Mouse (Mus musculus) neural tube, embryonic 13.5 days (tissue): ENCODE results near the gene 6430571L13Rik. TPM values are rescaled to one million over a fixed set of nuclear protein-coding genes. Genes with fewer than 3 reads are reported as not detected.

ENCODE experiments used
- ATAC-seq: fragments of 200-750 bp; cut with Nextera tagmentation; 2 replicates; pipeline ENCODE4 v1.8.0; 2017; ENCODE audit warnings: low read depth, mild to moderate bottlenecking, moderate TSS enrichment, moderate library complexity
- H3K27ac ChIP-seq: fragments of 300-500 bp; sonication (generic); replicated peaks from 2 replicates; pipeline ENCODE4 v1.5.1; 2015; ENCODE audit warnings: moderate library complexity, mild to moderate bottlenecking, inconsistent platforms
- H3K27me3 ChIP-seq: fragments of 300-500 bp; sonication (generic); 2 replicates; pipeline ENCODE4 v1.6.1; 2015; ENCODE audit warnings: mild to moderate bottlenecking, inconsistent platforms
- H3K36me3 ChIP-seq: fragments of 300-500 bp; sonication (generic); 2 replicates; pipeline ENCODE4 v1.6.1; 2015; ENCODE audit warnings: mild to moderate bottlenecking, inconsistent platforms
- H3K4me1 ChIP-seq: fragments of 300-500 bp; sonication (generic); replicated peaks from 2 replicates; pipeline ENCODE4 v1.6.1; 2015; ENCODE audit warnings: inconsistent platforms
- H3K4me2 ChIP-seq: fragments of 300-500 bp; sonication (generic); 2 replicates; pipeline ENCODE4 v1.6.1; 2015; ENCODE audit warnings: inconsistent platforms, mild to moderate bottlenecking, moderate library complexity
- H3K4me3 ChIP-seq: fragments of 300-500 bp; sonication (generic); 2 replicates; pipeline ENCODE4 v1.5.1; 2015; ENCODE audit warnings: mild to moderate bottlenecking, inconsistent platforms
- H3K9ac ChIP-seq: fragments of 300-500 bp; sonication (generic); 2 replicates; pipeline ENCODE4 v1.6.1; 2015; ENCODE audit warnings: moderate library complexity, mild to moderate bottlenecking, inconsistent platforms
- H3K9me3 ChIP-seq: fragments of 300-500 bp; sonication (generic); 2 replicates; pipeline ENCODE4 v1.6.1; 2016; ENCODE audit warnings: inconsistent platforms
- WGBS: fragments of 180-500 bp; shearing (Covaris S2); methylation state at CpG from one replicate; pipeline ENCODE4 v1.1.7; 2015; 5-methylcytosine and 5-hydroxymethylcytosine counted together
- polyA plus RNA-seq: library from polyadenylated mRNA; unstranded; fragments of >200 nt; fragmentation: Nextera tagmentation; extraction: Ambion mirVana; gene quantifications from 2 replicates; pipeline ENCODE4 v1.2.1, GENCODE M21; 2015

6430571L13Rik gene
- polyA plus RNA-seq, 1 experiment from 2014 or later = 6.5 TPM

DNA sequence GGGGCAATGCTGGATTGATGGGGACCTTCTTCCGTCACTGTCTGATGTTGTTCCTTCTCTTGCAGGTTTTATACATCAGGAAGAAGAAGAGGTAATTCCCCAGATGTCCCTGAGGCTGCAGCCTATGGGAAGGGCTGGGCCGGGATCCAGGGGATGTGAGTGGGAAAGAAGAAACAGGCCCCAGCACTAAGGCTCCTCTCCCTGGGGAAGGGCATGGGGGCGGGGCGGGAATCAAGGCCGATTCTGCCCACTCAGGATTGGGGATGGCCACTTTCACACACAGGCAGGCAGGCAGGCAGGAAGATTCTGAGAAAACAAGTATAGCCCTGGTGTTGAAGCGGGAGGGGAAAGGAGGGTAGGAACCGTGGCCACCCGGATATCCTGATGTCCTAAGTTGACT, 5.7 kb downstream of the 6430571L13Rik start:
- ATAC-seq = no peak
- no peak overlapping the region for H3K9ac ChIP-seq

DNA sequence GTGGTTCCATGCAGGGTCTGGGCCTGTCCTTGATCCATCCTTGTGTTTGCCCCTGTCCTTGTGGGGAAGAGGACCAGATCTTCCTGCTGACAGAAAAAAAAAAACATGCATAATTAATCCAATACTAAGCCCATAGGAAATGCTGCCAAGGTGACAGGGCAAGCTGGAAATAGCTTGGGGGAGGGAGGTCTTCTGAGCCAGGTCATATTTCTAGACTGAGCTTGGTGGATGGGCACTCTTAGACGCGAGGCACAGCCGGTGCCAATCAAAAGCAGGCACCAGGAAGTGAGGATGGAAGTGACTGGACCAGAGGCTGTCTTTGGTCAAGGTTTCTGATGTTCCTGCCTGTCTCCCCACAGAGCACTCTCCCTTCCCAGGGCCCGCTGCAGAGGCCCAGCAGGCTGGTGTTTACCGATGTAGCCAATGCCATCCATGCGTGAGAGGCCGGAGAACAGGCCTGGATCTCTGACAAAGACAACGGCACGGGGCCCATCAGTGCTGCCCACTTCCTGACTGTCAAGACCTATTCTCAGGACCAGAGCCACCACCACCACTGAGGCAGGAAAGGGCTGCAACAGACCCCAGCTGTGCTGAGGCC, 7.3 kb downstream of the 6430571L13Rik start:
- Histone ChIP-seq H3K4me3 (no peak overlapping the region), H3K27me3 (peaks cover 2% of the 10 kb centered on the region; the same call in 1 of the 2 replicates)
- WGBS = 80% methylated on average over 9 of the region's 9 CpGs

More for the DNA sequence above, 5.7 kb downstream of the 6430571L13Rik start:
- Histone ChIP-seq H3K4me3 (no peak overlapping the region), H3K9me3 (no peaks in the 10 kb centered on the region), H3K36me3 (peaks cover 5% of the 10 kb centered on the region; the same call in 1 of the 2 replicates), H3K27me3 (no peaks in the 10 kb centered on the region), H3K4me2 (no peak overlapping the region), H3K27ac (no peak overlapping the region), H3K4me1 (peaks cover 20% of the 10 kb centered on the region)
- WGBS = 86% methylated on average over 8 of the region's 8 CpGs

DNA sequence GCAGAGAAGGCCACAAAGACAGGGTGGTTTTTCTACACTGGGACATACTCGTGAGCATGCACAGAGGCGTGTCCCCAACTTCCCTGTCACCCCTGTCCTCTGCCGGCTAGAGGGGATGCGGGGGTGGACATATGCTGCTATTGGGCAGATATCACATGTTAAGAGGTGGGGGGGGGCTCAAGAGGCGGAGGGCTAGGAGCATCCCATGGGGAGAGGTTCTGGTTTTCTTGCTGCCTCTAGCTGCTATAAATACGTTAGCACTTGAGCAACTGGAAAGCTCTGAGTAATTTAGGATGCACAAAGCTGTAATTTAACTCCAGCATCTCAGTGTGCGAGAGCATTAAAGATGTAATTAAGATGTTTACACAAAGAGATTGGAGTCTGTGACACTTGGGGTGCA, 8.9 kb downstream of the 6430571L13Rik start:
- Histone ChIP-seq H3K4me2 (no peak overlapping the region), H3K4me1 (peaks cover 7% of the 10 kb centered on the region; the same call in 1 of the 2 replicates), H3K9me3 (no peaks in the 10 kb centered on the region), H3K36me3 (peaks cover 5% of the 10 kb centered on the region; the same call in 1 of the 2 replicates), H3K9ac (no peak overlapping the region), H3K27ac (no peak overlapping the region; the same call in 1 of the 2 replicates), H3K27me3 (peaks cover 2% of the 10 kb centered on the region; the same call in 1 of the 2 replicates), H3K4me3 (no peak overlapping the region)
- WGBS = 43% methylated on average over 7 of the region's 7 CpGs
- ATAC-seq = no peak

More for the DNA sequence above, 7.3 kb downstream of the 6430571L13Rik start:
- no peak for ATAC-seq
- no peak overlapping the region for H3K4me2 ChIP-seq
- no peak overlapping the region for H3K9ac ChIP-seq
- H3K9me3 ChIP-seq = no peaks in the 10 kb centered on the region
- no peak overlapping the region for H3K27ac ChIP-seq
- H3K4me1 ChIP-seq = peaks cover 12% of the 10 kb centered on the region; the same call in 1 of the 2 replicates
- H3K36me3 ChIP-seq = peaks cover 5% of the 10 kb centered on the region; the same call in 1 of the 2 replicates

DNA sequence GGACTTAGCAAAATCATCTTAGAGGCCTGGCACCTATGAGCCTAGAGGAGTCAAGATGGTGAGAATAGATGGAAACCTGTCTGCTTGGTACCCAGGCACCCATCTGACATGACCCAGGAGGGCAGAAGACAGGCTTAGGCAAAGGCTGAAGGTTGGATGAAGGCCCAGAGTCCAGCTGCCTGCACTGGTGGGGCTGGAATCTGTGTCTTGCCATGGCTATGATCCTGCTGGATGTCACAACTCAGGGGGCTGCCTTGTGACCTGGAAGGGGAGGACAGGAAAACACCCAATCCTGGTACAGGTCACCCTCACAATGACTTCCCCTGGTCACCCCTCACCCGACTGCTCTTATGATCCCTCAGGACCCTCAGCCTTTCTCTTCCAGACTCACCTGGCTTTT, 14.4 kb downstream of the 6430571L13Rik start:
- H3K36me3 ChIP-seq = no peaks in the 10 kb centered on the region
- H3K4me3 ChIP-seq = no peak overlapping the region
- ATAC-seq = no peak
- no peaks in the 10 kb centered on the region for H3K4me1 ChIP-seq
- 91% methylated on average over 1 of the region's 1 CpGs for WGBS
- no peak overlapping the region for H3K4me2 ChIP-seq
- no peak overlapping the region for H3K9ac ChIP-seq
- H3K27ac ChIP-seq = no peak overlapping the region
- no peaks in the 10 kb centered on the region for H3K9me3 ChIP-seq
- H3K27me3 ChIP-seq = peaks cover 17% of the 10 kb centered on the region; the same call in 1 of the 2 replicates

DNA sequence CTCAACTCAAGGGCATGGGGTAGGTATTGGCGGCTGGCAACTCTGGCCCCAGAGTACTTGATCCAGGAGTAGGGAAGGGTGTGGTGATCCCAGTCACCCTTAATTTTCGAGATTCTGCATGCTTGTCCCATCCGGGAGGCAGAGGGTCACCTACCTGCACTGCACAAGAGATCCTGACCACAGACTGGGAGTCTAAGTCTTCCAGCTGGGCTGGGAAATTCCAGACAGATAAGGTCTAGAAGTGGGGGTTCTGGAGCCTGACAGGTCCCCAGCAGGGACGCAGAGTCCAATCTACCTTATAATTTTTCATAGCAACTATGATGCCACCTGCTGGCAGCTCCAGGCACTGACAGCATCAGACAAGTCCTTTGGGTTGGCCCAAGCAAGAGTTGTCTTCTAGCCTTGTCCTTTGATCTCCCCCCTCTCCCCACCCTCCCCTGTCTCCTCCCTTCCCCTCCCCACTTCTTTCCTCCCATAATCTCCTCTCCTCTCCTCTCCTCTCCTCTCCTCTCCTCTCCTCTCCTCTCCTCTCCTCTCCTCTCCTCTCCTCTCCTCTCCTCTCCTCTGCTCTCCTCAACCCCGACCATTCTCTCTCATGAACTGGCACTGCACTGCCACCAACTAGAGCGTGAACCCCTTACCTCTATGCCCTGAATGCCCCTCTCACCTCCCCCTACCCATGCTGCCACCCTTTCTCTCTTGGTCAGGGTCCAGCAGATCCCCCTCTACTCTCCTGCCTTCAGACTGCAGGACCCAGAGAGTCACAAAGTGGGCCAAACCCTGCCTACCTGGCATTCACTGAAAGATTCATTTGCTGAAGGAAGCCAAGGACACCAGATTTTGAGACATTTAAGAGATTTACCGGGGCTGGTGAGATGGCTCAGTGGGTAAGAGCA, 15.7 kb downstream of the 6430571L13Rik start:
- H3K36me3 ChIP-seq = no peaks in the 10 kb centered on the region
- no peak overlapping the region for H3K9ac ChIP-seq
- H3K4me3 ChIP-seq = no peak overlapping the region
- no peak for ATAC-seq
- no peak overlapping the region for H3K27ac ChIP-seq
- H3K9me3 ChIP-seq = no peaks in the 10 kb centered on the region
- no peak overlapping the region for H3K4me2 ChIP-seq
- H3K4me1 ChIP-seq = peaks cover 7% of the 10 kb centered on the region; the same call in 1 of the 2 replicates
- 54% methylated on average over 7 of the region's 7 CpGs for WGBS
- H3K27me3 ChIP-seq = peaks cover 17% of the 10 kb centered on the region; the same call in 1 of the 2 replicates

DNA sequence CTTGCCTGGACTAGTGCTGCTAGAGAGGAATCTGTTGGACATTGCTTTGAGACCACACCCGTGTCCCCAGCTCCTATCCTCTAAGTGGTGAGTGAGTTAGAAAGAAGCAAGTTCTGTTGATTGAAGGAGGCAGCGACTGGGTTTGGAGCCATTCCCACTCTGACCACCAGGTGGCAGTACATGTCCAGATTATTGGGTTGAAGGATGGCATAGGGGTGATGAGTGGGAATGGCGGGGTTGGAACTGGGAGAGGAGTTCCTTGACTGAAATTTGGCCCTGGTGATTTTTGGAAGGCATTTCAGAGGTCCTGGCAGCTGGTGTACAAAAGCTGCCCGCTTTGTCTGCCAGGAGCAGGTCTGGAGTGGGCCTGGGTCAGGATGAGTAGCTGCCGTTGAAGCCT, 17.2 kb downstream of the 6430571L13Rik start:
- WGBS = 19% methylated on average over 5 of the region's 5 CpGs
- peaks cover 14% of the 10 kb centered on the region; the same call in 1 of the 2 replicates for H3K4me1 ChIP-seq
- ATAC-seq = no peak

DNA sequence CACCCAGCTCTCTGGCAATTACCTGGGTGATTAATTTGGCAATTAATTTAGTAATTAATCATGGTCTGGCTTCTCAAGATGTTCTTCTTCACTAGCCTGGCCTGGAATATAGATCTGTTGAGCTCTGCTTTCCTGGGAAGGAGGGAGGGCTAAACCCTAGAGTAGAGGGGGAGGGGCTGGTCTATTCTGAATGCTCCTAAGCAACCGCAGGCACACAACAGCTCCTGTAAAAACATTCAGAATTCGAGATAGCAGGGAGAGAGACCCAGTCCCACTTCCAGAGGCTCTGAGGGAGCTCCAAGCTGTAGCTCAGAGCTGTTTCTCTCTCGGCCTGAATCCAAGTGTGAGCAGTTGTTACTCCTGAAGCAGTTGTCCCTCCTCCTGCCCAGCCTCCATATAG, 20.6 kb downstream of the 6430571L13Rik start:
- H3K4me3 ChIP-seq = no peak overlapping the region
- H3K36me3 ChIP-seq = no peaks in the 10 kb centered on the region
- no peaks in the 10 kb centered on the region for H3K9me3 ChIP-seq
- H3K9ac ChIP-seq = no peak overlapping the region
- no peak for ATAC-seq
- 0 out of 2 replicates have a peak overlapping the region, but pooled peaks have one; percentile 23 for H3K27ac ChIP-seq
- H3K4me2 ChIP-seq = no peak overlapping the region
- peaks cover 14% of the 10 kb centered on the region for H3K27me3 ChIP-seq
- WGBS = 12% methylated on average over 3 of the region's 3 CpGs
- H3K4me1 ChIP-seq = peaks cover 14% of the 10 kb centered on the region; the same call in 1 of the 2 replicates

More for the DNA sequence above, 17.2 kb downstream of the 6430571L13Rik start:
- Histone ChIP-seq H3K27ac (no peak overlapping the region), H3K9ac (no peak overlapping the region), H3K36me3 (no peaks in the 10 kb centered on the region), H3K4me3 (no peak overlapping the region), H3K4me2 (no peak overlapping the region), H3K9me3 (no peaks in the 10 kb centered on the region), H3K27me3 (0 out of 2 replicates have a peak, but pooled peaks cover 14% of the 10 kb centered on the region)

DNA sequence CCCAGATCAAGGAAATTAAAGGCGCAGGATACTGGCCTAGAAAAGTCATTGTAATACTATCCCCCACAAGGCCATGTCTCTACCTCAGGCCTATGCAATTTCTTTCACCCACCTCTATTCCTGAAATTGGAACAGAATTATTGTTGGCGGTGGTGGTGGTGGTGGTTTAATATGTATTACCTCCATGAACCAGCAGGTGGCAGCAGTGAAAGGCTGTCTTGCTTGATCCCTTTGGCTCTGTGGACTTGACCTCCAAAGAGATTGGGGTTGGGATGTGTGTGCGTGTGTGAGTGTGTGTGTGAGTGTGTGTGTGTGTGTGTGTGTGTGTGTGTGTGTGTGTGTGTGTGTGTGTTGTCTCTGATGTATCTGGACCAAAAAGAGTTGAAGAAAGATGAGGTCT, 26.2 kb downstream of the 6430571L13Rik start:
- H3K4me1 ChIP-seq = peaks cover 21% of the 10 kb centered on the region
- 11% methylated on average over 3 of the region's 3 CpGs for WGBS
- no peak overlapping the region for H3K4me3 ChIP-seq
- no peak overlapping the region for H3K4me2 ChIP-seq
- H3K36me3 ChIP-seq = no peaks in the 10 kb centered on the region
- no peak overlapping the region for H3K9ac ChIP-seq
- no peak overlapping the region for H3K27ac ChIP-seq
- peaks cover 18% of the 10 kb centered on the region for H3K27me3 ChIP-seq
- no peak for ATAC-seq
- H3K9me3 ChIP-seq = no peaks in the 10 kb centered on the region

DNA sequence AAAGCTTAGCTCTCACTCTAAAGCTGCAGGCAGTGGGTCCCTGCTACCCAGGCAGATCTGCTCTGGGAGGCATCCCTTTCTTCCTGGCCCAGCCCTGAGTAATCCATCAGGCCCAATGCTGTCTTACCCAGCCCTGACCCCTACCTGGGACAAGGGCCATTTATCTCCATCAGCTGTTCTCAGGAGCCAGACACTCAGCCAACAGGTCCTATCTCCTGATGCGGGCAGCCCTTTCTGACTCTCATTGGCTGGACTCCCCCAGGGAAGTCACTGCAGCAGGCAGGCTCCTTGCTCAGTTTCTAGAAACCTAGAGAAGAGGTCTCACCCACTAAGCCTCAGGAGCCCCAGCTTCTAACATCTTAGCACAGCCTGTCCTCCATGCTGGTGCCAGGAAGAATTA, 27.9 kb downstream of the 6430571L13Rik start:
- H3K36me3 ChIP-seq = no peaks in the 10 kb centered on the region
- no peak overlapping the region for H3K9ac ChIP-seq
- 68% methylated on average over 1 of the region's 1 CpGs for WGBS
- H3K9me3 ChIP-seq = no peaks in the 10 kb centered on the region
- no peak overlapping the region for H3K4me3 ChIP-seq
- ATAC-seq = no peak
- H3K4me1 ChIP-seq = peaks cover 19% of the 10 kb centered on the region
- H3K27ac ChIP-seq = no peak overlapping the region
- H3K4me2 ChIP-seq = no peak overlapping the region
- peaks cover 18% of the 10 kb centered on the region for H3K27me3 ChIP-seq

DNA sequence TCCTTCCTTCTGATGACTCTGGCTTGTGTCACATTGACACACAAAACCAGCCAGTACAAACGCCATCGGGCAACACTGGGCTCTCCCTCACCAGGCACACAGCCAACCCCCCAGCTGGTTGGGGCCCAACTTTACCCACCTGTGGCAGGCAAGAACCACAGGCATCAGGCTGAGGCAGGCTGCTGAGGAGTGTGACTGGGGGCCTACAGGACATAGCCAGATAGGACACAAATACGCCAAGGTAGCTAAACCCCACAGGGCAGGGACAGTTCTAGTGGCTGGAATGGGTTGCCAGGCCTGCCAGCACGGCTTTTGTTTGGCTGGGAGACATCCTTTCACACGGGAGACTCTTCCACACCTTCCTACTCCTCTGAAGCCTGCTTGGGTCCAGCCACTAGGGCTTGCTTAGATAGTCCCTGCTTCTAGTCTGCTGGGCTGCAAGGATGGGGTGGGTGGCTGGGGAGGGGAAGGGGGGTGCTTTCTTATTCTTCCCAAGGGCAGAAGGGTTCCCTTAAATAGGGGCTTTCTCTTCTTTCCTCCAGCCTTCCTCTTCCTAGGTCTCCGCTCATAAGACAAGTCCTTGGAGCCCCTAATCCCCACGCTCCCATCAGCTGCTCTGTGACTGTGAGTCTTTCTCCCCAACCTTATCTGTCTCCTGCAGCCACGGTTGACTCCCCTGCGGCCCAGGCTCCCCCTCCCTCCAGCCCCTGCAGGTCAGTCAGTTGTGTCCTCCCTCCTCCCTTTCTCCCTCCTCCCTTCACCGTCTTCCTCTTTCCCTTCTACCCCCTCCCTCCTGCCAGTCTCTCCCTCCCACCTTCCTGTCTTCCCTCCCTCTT, 29.1 kb downstream of the 6430571L13Rik start:
- H3K36me3 ChIP-seq = no peaks in the 10 kb centered on the region
- peaks cover 21% of the 10 kb centered on the region for H3K27me3 ChIP-seq
- H3K4me2 ChIP-seq = no peak overlapping the region
- H3K9ac ChIP-seq = no peak overlapping the region
- 42% methylated on average over 10 of the region's 10 CpGs for WGBS
- peaks cover 20% of the 10 kb centered on the region for H3K4me1 ChIP-seq
- H3K9me3 ChIP-seq = no peaks in the 10 kb centered on the region
- H3K4me3 ChIP-seq = no peak overlapping the region
- no peak overlapping the region; the same call in 1 of the 2 replicates for H3K27ac ChIP-seq
- ATAC-seq = no peak

DNA sequence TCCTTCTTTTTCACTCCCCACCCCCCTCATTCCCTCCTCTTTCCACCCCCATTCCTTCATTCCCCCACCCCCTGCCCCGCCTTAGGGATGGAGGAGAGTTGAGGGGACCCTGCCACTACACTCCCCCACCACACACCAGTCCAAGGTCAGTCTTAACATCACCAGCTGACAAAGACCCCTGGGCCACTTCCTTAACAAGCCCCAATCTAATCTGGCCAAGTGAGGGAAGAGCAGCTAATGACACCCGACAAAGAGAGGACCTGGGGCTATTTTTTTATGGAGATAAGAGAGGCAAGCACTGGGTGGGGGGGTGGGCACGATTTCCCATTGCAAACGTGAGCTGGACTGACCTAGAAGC, 29.7 kb downstream of the 6430571L13Rik start:
- peaks cover 25% of the 10 kb centered on the region for H3K4me1 ChIP-seq
- no peaks in the 10 kb centered on the region for H3K9me3 ChIP-seq
- WGBS = 6% methylated on average over 4 of the region's 4 CpGs
- H3K9ac ChIP-seq = no peak overlapping the region
- H3K27ac ChIP-seq = peak overlapping the region; percentile 10; the same call in 1 of the 2 replicates
- no peak for ATAC-seq
- no peak overlapping the region for H3K4me3 ChIP-seq
- H3K27me3 ChIP-seq = peaks cover 17% of the 10 kb centered on the region
- no peak overlapping the region for H3K4me2 ChIP-seq
- no peaks in the 10 kb centered on the region for H3K36me3 ChIP-seq
